Mouse (Mus musculus): ENCODE data around the gene Lad1. TPM values are rescaled to one million over a fixed set of nuclear protein-coding genes. Genes with fewer than 3 reads are reported as not detected.

Gene Lad1
- total and polyA plus RNA-seq, 3 experiments, result 0.16 TPM; not detected in 2

DNA sequence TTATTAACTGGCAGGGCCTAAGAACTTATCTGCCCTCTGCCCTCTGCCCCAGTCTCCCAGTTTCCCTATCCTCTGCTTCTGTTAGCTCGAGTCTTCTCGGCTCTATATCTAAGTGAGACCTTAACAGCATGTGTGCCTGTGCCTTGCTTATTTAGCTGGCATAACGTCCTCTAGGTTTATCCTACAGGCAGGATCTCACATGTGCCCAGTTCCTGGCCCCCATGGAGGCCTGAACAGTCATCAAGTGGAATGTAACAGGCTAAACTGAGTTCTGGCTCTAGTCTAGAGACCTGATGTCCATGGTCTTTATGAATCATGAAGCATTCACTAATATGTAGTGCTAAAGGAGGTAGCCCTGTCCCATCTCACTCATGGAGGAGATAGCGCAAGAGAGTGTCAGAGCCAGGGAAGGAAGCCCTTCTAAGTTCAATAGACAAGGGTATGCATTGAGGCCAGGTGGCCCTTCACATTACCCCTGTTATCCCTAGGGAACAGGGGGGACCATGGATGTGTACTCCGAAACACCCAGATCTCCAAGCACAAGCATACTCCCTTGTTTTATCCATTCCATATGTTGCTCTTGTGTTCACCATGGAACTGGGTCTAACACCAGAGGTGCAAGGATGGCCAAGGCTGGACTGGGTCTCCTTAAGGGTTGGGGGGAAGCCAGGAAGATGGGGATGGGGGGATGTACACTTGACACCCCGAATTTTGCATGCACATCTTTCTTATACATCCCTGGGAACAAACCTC, 36.4 kb downstream of the Lad1 start:
- H3K9me3 ChIP-seq (replicated peaks), result no peaks in the 10 kb centered on the region
- TF ChIP-seq POLR2AphosphoS5 (IDR thresholded peaks at IDR 0.05; ENCODE audit: insufficient replicate concordance, low read depth, low read length) (no peak), GATA1 (IDR thresholded peaks at IDR 0.05; ENCODE audit: borderline replicate concordance, low read length) (no peak), CTCF (IDR thresholded peaks at IDR 0.05; ENCODE audit: low read depth, low read length) (no peak), TAL1 (conservative IDR thresholded peaks at IDR 0.05; ENCODE audit: low read depth, low read length) (no peak), GATA2 (IDR thresholded peaks at IDR 0.05; ENCODE audit: borderline replicate concordance, low read depth, low read length) (no peak)
- H3K4me1 ChIP-seq (ENCODE audit: insufficient read depth, low read depth, low read length), result no peaks in the 10 kb centered on the region
- ATAC-seq (ENCODE audit: extremely low read depth, insufficient number of reproducible peaks, low FRiP score, poor library complexity, severe bottlenecking), result no peak
- DNase-seq (ENCODE audit: low spot score), result no peak
- H3K36me3 ChIP-seq (replicated peaks), result no peaks in the 10 kb centered on the region
- peaks cover 16% of the 10 kb centered on the region for H3K27me3 ChIP-seq (ENCODE audit: insufficient read depth, low read length)
- H3K4me3 ChIP-seq (ENCODE audit: low read depth, low read length), result no peak overlapping the region

DNA sequence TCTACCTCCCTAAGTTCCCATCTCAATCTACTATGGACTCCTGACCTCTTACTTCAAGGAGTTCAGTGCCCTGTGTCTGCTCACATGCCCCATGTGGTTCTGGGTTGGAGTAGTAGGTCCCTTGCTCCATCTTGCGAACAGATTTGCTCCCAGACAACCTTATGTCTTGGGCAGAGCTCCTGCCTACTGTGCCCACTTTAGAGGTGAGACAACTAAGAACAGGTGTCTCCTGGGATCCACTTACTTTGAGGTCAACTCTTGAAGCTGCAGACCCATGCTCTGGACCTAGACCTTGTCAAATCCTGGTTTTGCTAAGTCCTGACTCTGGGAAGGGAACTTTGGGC, 36.9 kb downstream of the Lad1 start:
- Histone ChIP-seq H3K27me3 (ENCODE audit: insufficient read depth, low read length) (peaks cover 16% of the 10 kb centered on the region), H3K4me1 (ENCODE audit: insufficient read depth, low read depth, low read length) (no peaks in the 10 kb centered on the region), H3K36me3 (replicated peaks) (no peaks in the 10 kb centered on the region), H3K9me3 (replicated peaks) (no peaks in the 10 kb centered on the region), H3K4me3 (ENCODE audit: low read depth, low read length) (no peak overlapping the region)
- no peak for TF ChIP-seq POLR2AphosphoS5 (IDR thresholded peaks at IDR 0.05; ENCODE audit: insufficient replicate concordance, low read depth, low read length)
- TF ChIP-seq TAL1 (conservative IDR thresholded peaks at IDR 0.05; ENCODE audit: low read depth, low read length), result no peak
- TF ChIP-seq CTCF (IDR thresholded peaks at IDR 0.05; ENCODE audit: low read depth, low read length), result no peak
- no peak for TF ChIP-seq GATA1 (IDR thresholded peaks at IDR 0.05; ENCODE audit: borderline replicate concordance, low read length)
- no peak for TF ChIP-seq GATA2 (IDR thresholded peaks at IDR 0.05; ENCODE audit: borderline replicate concordance, low read depth, low read length)
- no peak for ATAC-seq (ENCODE audit: extremely low read depth, insufficient number of reproducible peaks, low FRiP score, poor library complexity, severe bottlenecking)
- DNase-seq (ENCODE audit: low spot score), result no peak

DNA sequence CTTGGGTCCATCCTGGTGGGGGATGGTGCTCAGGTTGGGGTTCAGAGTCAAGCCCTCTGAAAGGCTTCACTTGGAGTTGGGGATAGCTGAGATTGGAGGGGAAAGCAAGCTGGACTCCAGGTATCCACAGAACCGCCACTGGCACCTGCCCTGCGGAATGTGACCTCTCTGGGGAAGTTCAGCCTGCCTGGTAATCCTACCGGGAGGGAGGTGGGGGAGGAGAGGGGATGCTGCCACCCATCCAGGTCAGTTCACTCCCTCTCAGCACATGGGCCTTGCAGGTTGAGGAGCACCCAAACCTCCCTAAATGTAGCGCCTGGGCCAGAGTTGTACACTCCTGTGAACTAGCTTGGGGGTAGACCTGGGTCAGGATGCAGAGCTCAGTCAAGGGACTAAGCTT, 37.7 kb downstream of the Lad1 start:
- Histone ChIP-seq H3K4me3 (ENCODE audit: low read depth, low read length) (no peak overlapping the region), H3K4me1 (ENCODE audit: insufficient read depth, low read depth, low read length) (no peaks in the 10 kb centered on the region), H3K36me3 (replicated peaks) (no peaks in the 10 kb centered on the region), H3K27me3 (ENCODE audit: insufficient read depth, low read length) (peaks cover 22% of the 10 kb centered on the region), H3K9me3 (replicated peaks) (no peaks in the 10 kb centered on the region)
- ATAC-seq (ENCODE audit: extremely low read depth, insufficient number of reproducible peaks, low FRiP score, poor library complexity, severe bottlenecking) (no peak), DNase-seq (ENCODE audit: low spot score) (no peak)
- TF ChIP-seq POLR2AphosphoS5 (IDR thresholded peaks at IDR 0.05; ENCODE audit: insufficient replicate concordance, low read depth, low read length) (no peak), TAL1 (conservative IDR thresholded peaks at IDR 0.05; ENCODE audit: low read depth, low read length) (no peak), GATA1 (IDR thresholded peaks at IDR 0.05; ENCODE audit: borderline replicate concordance, low read length) (no peak), CTCF (IDR thresholded peaks at IDR 0.05; ENCODE audit: low read depth, low read length) (no peak), GATA2 (IDR thresholded peaks at IDR 0.05; ENCODE audit: borderline replicate concordance, low read depth, low read length) (no peak)

DNA sequence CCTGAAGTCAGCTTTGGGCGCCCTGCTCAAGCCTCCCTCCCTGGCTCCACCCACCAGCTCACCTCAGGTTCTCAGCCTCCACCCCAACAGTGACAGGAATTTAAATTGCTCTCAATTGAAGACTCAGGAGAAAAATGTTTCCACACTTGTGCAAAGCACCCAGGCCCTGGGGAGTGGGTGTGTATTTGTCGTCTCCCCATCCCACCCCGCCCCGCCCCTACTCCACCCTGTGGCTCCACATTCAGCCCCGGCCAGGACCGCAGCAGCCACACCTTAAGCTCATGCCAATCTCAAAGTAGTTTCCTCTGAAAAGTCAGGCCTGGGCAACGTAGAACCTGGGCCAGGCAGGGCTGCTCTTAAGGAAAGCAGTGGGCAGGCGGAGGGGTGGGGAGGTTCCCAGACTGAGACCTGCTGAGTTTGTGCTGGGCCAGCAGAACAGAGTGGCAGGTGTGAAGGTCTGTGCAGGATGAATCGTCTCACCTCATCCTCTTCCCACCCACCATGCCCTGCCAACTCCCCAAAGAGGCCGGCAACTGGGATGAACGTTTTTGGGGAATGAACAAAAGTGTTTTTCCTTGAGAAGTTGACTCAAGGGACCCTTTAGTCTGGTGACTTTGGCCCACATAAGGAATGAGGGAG, 38.9 kb downstream of the Lad1 start:
- Histone ChIP-seq H3K9me3 (replicated peaks) (no peaks in the 10 kb centered on the region), H3K36me3 (replicated peaks) (no peaks in the 10 kb centered on the region), H3K27me3 (ENCODE audit: insufficient read depth, low read length) (peaks cover 26% of the 10 kb centered on the region), H3K4me1 (ENCODE audit: insufficient read depth, low read depth, low read length) (no peaks in the 10 kb centered on the region), H3K4me3 (ENCODE audit: low read depth, low read length) (no peak overlapping the region)
- no peak for DNase-seq (ENCODE audit: low spot score)
- no peak for ATAC-seq (ENCODE audit: extremely low read depth, insufficient number of reproducible peaks, low FRiP score, poor library complexity, severe bottlenecking)
- no peak for TF ChIP-seq TAL1 (conservative IDR thresholded peaks at IDR 0.05; ENCODE audit: low read depth, low read length)
- TF ChIP-seq GATA1 (IDR thresholded peaks at IDR 0.05; ENCODE audit: borderline replicate concordance, low read length), result no peak
- no peak for TF ChIP-seq GATA2 (IDR thresholded peaks at IDR 0.05; ENCODE audit: borderline replicate concordance, low read depth, low read length)
- no peak for TF ChIP-seq CTCF (IDR thresholded peaks at IDR 0.05; ENCODE audit: low read depth, low read length)
- TF ChIP-seq POLR2AphosphoS5 (IDR thresholded peaks at IDR 0.05; ENCODE audit: insufficient replicate concordance, low read depth, low read length), result no peak

DNA sequence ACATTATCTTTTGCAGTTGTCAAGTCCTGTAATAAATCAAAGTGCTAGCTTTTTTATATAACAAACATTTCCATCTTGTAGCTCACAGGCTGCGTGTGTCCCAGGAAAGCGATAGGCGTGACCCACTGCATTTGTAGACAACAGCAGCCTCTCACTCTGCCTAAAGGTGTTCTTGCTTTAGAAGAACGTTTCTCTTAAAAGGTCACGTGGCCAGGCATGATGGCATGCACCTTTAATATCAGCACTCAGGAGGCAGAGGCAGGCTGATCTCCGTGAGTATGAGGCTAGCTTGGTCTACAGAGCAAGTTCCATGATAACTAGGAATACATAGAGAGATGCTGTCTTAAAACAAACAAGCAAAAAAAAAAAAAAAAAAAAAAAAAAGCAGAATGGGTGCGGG, 40.1 kb downstream of the Lad1 start:
- TF ChIP-seq GATA1 (IDR thresholded peaks at IDR 0.05; ENCODE audit: borderline replicate concordance, low read length), result no peak
- TF ChIP-seq POLR2AphosphoS5 (IDR thresholded peaks at IDR 0.05; ENCODE audit: insufficient replicate concordance, low read depth, low read length), result no peak
- TF ChIP-seq TAL1 (conservative IDR thresholded peaks at IDR 0.05; ENCODE audit: low read depth, low read length), result no peak
- no peak for TF ChIP-seq GATA2 (IDR thresholded peaks at IDR 0.05; ENCODE audit: borderline replicate concordance, low read depth, low read length)
- TF ChIP-seq CTCF (IDR thresholded peaks at IDR 0.05; ENCODE audit: low read depth, low read length), result no peak
- Histone ChIP-seq H3K9me3 (replicated peaks) (no peaks in the 10 kb centered on the region), H3K4me3 (ENCODE audit: low read depth, low read length) (no peak overlapping the region), H3K36me3 (replicated peaks) (no peaks in the 10 kb centered on the region), H3K27me3 (ENCODE audit: insufficient read depth, low read length) (peaks cover 32% of the 10 kb centered on the region), H3K4me1 (ENCODE audit: insufficient read depth, low read depth, low read length) (no peaks in the 10 kb centered on the region)
- ATAC-seq (ENCODE audit: extremely low read depth, insufficient number of reproducible peaks, low FRiP score, poor library complexity, severe bottlenecking) (no peak), DNase-seq (ENCODE audit: low spot score) (no peak)

DNA sequence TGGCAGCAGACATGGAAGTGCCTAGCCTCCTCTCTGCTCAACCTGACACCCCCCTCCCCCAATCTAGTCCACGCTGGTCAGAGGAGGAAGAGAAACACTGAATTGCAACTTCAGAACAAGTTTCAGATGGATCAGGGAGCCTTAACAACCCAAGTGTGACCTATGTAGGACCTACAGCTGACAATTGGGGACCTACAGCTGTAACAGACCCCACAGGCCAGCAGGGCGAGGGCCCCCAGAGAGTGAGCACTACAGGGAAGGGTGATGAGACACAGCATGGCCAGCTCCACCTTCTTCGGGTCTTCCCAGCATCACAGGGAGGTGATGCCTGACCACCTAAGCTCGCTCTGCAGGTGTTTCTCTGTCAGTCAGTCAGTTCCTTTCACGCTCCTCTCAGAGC, 42.7 kb downstream of the Lad1 start:
- H3K4me1 ChIP-seq (ENCODE audit: insufficient read depth, low read depth, low read length), result no peaks in the 10 kb centered on the region; the same call in 1 of the 2 replicates
- ATAC-seq (ENCODE audit: extremely low read depth, insufficient number of reproducible peaks, low FRiP score, poor library complexity, severe bottlenecking) (no peak), DNase-seq (ENCODE audit: low spot score) (no peak)
- no peak overlapping the region for H3K4me3 ChIP-seq (ENCODE audit: low read depth, low read length)
- no peak for TF ChIP-seq TAL1 (conservative IDR thresholded peaks at IDR 0.05; ENCODE audit: low read depth, low read length)
- TF ChIP-seq POLR2AphosphoS5 (IDR thresholded peaks at IDR 0.05; ENCODE audit: insufficient replicate concordance, low read depth, low read length), result no peak
- no peak for TF ChIP-seq GATA2 (IDR thresholded peaks at IDR 0.05; ENCODE audit: borderline replicate concordance, low read depth, low read length)
- TF ChIP-seq CTCF (IDR thresholded peaks at IDR 0.05; ENCODE audit: low read depth, low read length), result no peak
- no peak for TF ChIP-seq GATA1 (IDR thresholded peaks at IDR 0.05; ENCODE audit: borderline replicate concordance, low read length)
- no peaks in the 10 kb centered on the region for H3K36me3 ChIP-seq (replicated peaks)
- peaks cover 39% of the 10 kb centered on the region for H3K27me3 ChIP-seq (ENCODE audit: insufficient read depth, low read length)
- no peaks in the 10 kb centered on the region for H3K9me3 ChIP-seq (replicated peaks)

All from G1E (cell line).